Mouse (Mus musculus) stomach, embryonic 14.5 days (tissue): ENCODE results near the gene Mycl. TPM values are rescaled to one million over a fixed set of nuclear protein-coding genes. Genes with fewer than 3 reads are reported as not detected.
"Not testable (repeated sequence)": the region's sequence is repeated elsewhere in the genome, so short reads cannot be mapped to it uniquely, and the experiment has no call there.

ENCODE experiments used
- ATAC-seq: fragments of 200-750 bp; cut with Nextera tagmentation; 2 replicates; pipeline ENCODE4 v1.8.0; 2017; ENCODE audit warnings: low read depth, moderate TSS enrichment; ENCODE audit not compliant: insufficient number of reproducible peaks, insufficient read depth, low FRiP score
- H3K27ac ChIP-seq: fragments of 300-500 bp; sonication (generic); 2 replicates; pipeline ENCODE4 v1.5.1; 2014; ENCODE audit warnings: mild to moderate bottlenecking, low read length, moderate library complexity, mixed read lengths
- H3K27me3 ChIP-seq: fragments of 300-500 bp; sonication (generic); 2 replicates; pipeline ENCODE4 v1.6.1; 2014; ENCODE audit warnings: low read length, control low read depth, mixed read lengths; ENCODE audit not compliant: control insufficient read depth, insufficient read depth
- H3K36me3 ChIP-seq: fragments of 300-500 bp; sonication (generic); 2 replicates; pipeline ENCODE4 v1.6.1; 2014; ENCODE audit warnings: mild to moderate bottlenecking, control low read depth, low read length, moderate library complexity, mixed read lengths; ENCODE audit not compliant: control insufficient read depth, insufficient read depth
- H3K4me1 ChIP-seq: fragments of 300-500 bp; sonication (generic); 2 replicates; pipeline ENCODE4 v1.6.1; 2014; ENCODE audit warnings: low read length, control low read depth, mixed read lengths; ENCODE audit not compliant: control insufficient read depth, insufficient read depth
- H3K4me2 ChIP-seq: fragments of 300-500 bp; sonication (generic); replicated peaks from 2 replicates; pipeline ENCODE4 v1.6.1; 2014; ENCODE audit warnings: low read depth, low read length, control low read depth
- H3K4me3 ChIP-seq: fragments of 300-500 bp; sonication (generic); 2 replicates; pipeline ENCODE4 v1.5.1; 2014; ENCODE audit warnings: low read depth, low read length, control low read depth
- H3K9ac ChIP-seq: fragments of 300-500 bp; sonication (generic); replicated peaks from 2 replicates; pipeline ENCODE4 v1.6.1; 2014; ENCODE audit warnings: low read depth, mild to moderate bottlenecking, control low read depth, low read length, moderate library complexity, mixed read lengths
- H3K9me3 ChIP-seq: fragments of 300-500 bp; sonication (generic); 2 replicates; pipeline ENCODE4 v1.6.1; 2016; ENCODE audit warnings: low read depth, low read length, control low read depth; ENCODE audit not compliant: control insufficient read depth
- WGBS: fragments of 180-500 bp; shearing (Covaris S2); extraction: QIAGEN DNeasy Blood & Tissue Kit; methylation state at CpG from one replicate; pipeline ENCODE4 v1.1.7; 2014; 5-methylcytosine and 5-hydroxymethylcytosine counted together
- polyA plus RNA-seq: library from polyadenylated mRNA; unstranded; fragments of >200 nt; fragmentation: Nextera tagmentation; extraction: Ambion mirVana; gene quantifications from 2 replicates; pipeline ENCODE4 v1.2.1, GENCODE M21; 2014

Gene Mycl
- polyA plus RNA-seq, 1 experiment from 2014 or later = 26.9 TPM

DNA sequence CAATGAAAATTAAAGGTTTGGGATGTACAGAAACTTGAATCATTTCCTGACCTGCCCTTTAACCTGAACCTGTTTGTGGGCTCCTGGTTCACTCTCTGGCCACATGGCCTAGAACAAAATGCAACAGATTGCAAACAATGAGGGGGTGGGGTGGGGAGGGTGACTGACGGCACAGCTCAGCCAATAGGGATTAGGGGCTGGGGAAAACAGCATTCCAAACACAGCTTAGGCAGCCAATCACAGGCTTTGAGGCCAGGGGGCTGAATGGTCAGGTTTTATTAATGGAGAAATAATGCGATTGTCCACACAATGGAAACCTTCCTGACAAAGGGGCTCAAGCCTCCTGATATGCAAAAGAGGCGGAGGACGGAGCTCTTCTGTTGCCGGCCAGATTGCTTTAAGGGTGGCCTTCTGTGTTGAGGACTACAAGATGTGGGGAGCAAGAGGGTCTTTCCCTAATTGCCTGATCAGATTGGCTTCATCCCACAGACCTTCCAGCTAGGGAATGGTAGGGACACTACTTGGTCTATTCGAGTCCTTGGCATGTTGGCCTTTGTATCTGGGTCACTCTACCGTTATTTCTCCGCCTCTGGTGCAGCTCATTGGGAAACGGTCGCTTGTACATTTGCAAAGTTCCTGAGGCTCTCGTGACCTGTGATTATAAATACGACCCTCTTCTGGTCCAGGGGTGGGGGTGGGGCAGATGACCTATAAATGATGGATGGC, 3.2 kb downstream of the Mycl start:
- Histone ChIP-seq H3K4me3 (peak overlapping the region; percentile 81), H3K4me1 (peaks cover 3% of the 10 kb centered on the region; the same call in 1 of the 2 replicates), H3K36me3 (peaks cover 7% of the 10 kb centered on the region; the same call in 1 of the 2 replicates), H3K9ac (no peak overlapping the region), H3K4me2 (peak overlapping the region; percentile 66), H3K9me3 (no peaks in the 10 kb centered on the region), H3K27ac (no peak overlapping the region), H3K27me3 (no peaks in the 10 kb centered on the region; the same call in 1 of the 2 replicates)
- 21% methylated on average over 12 of the region's 12 CpGs for WGBS
- ATAC-seq = no peak; the same call in 1 of the 2 replicates

DNA sequence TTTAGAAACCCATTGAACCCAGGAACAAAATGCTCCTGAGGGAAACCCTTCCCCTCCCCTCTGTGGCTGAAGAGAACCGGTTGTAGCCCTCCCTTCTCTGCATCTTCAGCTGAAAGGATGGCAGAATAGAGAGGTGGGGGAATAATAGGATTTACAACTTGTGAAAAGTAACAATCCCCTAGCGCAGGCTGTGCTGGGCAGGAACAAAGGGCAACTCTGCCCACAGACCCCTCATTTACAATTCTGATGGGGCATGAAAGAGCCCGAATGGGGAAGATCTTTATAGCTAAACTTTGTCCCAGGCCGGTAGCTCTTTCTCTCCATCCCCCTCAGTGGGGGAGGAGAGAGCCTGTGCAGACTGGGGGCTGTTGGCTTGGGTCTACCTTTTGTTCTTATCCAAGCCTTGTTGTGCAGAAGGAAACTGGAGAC, 3.8 kb downstream of the Mycl start:
- ATAC-seq = no peak
- Histone ChIP-seq H3K9me3 (no peaks in the 10 kb centered on the region), H3K27me3 (no peaks in the 10 kb centered on the region; the same call in 1 of the 2 replicates), H3K27ac (no peak overlapping the region), H3K4me3 (peak overlapping the region; percentile 81; the same call in 1 of the 2 replicates), H3K4me1 (peaks cover 3% of the 10 kb centered on the region; the same call in 1 of the 2 replicates), H3K4me2 (peak overlapping the region; percentile 66), H3K9ac (no peak overlapping the region), H3K36me3 (peaks cover 7% of the 10 kb centered on the region; the same call in 1 of the 2 replicates)
- 21% methylated on average over 4 of the region's 4 CpGs for WGBS

DNA sequence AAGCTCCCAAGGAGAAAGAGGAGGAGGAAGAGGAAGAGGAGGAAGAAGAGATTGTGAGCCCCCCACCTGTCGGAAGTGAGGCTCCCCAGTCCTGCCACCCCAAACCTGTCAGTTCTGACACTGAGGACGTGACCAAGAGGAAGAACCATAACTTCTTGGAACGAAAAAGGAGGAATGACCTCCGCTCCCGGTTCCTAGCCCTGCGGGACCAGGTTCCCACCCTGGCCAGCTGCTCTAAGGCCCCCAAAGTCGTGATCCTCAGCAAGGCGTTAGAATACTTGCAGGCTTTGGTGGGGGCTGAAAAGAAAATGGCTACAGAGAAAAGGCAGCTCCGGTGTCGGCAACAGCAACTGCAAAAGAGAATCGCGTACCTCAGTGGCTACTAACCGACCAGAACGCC, 4.7 kb downstream of the Mycl start:
- whole genome bisulfite sequencing = 81% methylated on average over 14 of the region's 14 CpGs
- Histone ChIP-seq H3K4me2 (no peak overlapping the region), H3K9me3 (no peaks in the 10 kb centered on the region), H3K9ac (no peak overlapping the region), H3K4me1 (peaks cover 9% of the 10 kb centered on the region; the same call in 1 of the 2 replicates), H3K4me3 (no peak overlapping the region), H3K27ac (no peak overlapping the region), H3K36me3 (peaks cover 7% of the 10 kb centered on the region; the same call in 1 of the 2 replicates), H3K27me3 (no peaks in the 10 kb centered on the region; the same call in 1 of the 2 replicates)
- ATAC-seq = no peak

DNA sequence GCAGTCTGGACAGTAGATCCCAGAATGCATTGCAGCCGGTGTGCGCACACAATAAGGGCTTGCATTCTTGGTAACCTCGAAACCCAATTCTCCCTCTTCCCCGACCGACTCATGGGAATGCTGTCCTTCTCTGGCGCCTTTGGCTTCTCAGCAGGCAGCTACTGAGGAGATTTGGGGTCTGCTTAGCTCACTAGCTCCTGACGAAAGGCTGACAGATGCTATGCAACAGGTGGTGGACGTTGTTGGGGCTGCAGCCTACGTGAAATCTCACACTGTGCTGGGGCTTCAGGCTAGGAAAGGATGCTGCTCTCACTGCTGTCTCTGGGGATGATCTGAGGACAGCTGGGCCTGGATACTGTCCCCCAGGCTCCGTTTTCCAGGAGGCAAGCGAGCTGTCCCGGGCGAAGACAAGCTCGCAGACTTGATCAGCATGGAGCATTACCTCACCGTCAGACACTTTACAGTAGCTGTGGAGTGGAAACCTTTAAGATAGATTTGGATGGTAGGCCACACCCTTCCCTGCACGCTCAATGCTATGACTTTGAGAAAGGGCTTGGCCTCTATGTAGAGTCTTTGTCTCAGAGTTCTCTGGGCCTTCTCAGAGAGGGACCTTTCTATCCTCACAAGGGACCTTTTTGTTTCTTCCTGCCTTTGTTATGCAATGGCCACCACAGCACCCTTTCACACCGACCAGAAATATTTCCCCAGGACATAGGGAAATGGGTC, 5.3 kb downstream of the Mycl start:
- no peak overlapping the region for H3K27ac ChIP-seq
- peaks cover 15% of the 10 kb centered on the region; the same call in 1 of the 2 replicates for H3K4me1 ChIP-seq
- H3K4me2 ChIP-seq = no peak overlapping the region
- ATAC-seq = no peak
- peaks cover 7% of the 10 kb centered on the region; the same call in 1 of the 2 replicates for H3K36me3 ChIP-seq
- no peak overlapping the region for H3K4me3 ChIP-seq
- H3K9ac ChIP-seq = no peak overlapping the region
- 67% methylated on average over 17 of the region's 17 CpGs for WGBS
- no peaks in the 10 kb centered on the region; the same call in 1 of the 2 replicates for H3K27me3 ChIP-seq
- H3K9me3 ChIP-seq = no peaks in the 10 kb centered on the region

DNA sequence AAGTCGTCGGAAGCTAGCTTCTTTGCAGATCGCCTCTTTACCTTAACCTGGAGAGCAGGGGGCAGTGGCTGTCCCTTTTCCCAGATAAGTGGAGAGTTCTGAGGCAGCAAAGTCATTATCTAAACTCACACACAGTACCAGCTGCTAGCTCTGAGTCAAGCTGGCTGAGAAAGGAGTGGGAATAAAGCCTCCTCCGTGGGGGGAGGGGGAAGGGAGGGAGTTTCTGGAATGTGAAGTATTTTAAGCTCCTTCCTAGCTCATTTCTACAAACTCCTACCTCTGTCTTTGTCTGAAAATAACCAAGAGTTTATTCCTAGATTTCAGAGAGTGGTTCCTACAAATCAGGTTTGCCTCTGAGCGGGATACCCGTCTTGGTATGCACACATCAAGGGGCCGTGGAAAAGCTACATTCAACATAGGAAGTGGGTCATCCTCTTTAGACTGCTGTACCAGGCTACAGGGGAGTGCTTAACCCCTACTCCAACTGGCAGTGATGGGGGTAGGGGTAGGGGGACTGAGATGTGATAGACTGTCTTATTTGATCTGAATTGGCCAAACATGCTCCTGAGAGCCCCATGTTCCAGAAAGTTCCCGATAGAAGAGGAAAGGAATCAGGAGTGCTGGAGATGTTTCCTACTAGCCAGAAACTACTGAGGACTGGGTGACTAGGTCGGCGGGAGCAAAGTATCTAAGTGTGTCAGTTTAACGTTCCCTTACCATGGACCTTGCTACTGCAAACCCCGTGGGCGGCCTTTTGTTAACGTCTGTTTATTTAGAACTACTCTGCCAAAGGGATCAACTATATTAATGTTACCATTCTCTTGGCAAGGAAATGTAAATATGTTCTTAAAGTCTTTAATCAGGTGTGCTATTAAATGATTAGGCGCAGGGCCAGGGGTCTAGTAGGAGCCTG, 9.9 kb downstream of the Mycl start:
- H3K9me3 ChIP-seq = no peaks in the 10 kb centered on the region
- peaks cover 7% of the 10 kb centered on the region; the same call in 1 of the 2 replicates for H3K36me3 ChIP-seq
- no peaks in the 10 kb centered on the region for H3K27me3 ChIP-seq
- H3K4me1 ChIP-seq = peaks cover 15% of the 10 kb centered on the region; the same call in 1 of the 2 replicates
- H3K4me2 ChIP-seq = 0 out of 2 replicates have a peak overlapping the region, but pooled peaks have one; percentile 11
- no peak overlapping the region for H3K4me3 ChIP-seq
- H3K27ac ChIP-seq = no peak overlapping the region
- H3K9ac ChIP-seq = no peak overlapping the region
- peak; percentile 44; the same call in 1 of the 2 replicates for ATAC-seq
- WGBS = 15% methylated on average over 15 of the region's 15 CpGs

DNA sequence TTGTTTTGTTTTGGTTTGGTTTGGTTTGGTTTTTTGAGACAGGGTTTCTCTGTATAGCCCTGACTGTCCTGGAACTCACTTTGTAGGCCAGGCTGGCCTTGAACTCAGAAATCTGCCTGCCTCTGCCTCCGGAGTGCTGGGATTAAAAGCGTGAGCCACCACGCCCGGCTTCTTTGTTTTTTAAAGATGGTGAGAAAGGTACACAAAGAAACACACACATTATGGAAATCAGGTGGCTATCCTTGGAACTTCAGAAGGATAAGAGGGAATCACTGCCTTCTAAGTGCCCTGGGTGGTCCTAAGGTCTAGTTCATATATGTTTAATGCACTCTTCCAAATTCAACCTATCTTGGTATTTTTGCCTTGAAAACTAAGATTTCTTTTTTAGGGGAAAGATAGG, 17.0 kb downstream of the Mycl start:
- H3K4me3 ChIP-seq, H3K9me3 ChIP-seq, H3K27ac ChIP-seq, H3K4me2 ChIP-seq, H3K27me3 ChIP-seq, H3K9ac ChIP-seq, ATAC-seq, H3K4me1 ChIP-seq, H3K36me3 ChIP-seq: not testable (repeated sequence)
- WGBS = 86% methylated on average over 4 of the region's 4 CpGs

DNA sequence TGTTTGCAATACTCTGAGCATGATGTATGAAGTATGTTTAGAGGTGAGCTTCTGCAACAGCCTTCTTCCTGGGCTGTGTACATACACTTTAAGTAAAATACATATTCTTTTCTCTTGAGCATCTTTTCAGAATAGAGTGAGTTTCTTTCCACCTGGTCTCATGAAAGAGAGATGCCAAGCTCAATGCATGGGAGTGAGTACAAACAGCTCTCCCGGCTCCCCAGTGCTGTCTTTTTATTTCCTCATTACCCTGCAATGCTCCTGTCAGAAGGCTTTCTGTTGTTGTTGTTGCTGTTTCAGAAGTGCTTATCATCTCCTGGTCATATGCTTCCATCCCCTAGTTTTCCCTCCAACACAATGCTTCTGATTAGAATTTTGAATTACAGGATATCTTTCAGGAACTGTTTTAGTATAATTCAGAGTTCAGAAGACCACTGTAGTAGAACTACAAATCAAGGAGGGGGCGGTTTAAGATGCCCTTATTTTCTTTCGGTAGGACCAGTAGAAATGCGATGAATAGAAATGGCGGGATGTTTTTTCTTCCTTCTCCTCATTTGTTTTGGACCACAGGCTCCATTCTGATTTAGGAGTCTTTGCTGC, 18.0 kb downstream of the Mycl start:
- H3K4me3 ChIP-seq = no peak overlapping the region
- H3K4me2 ChIP-seq = no peak overlapping the region
- 66% methylated on average over 5 of the region's 5 CpGs for WGBS
- H3K9me3 ChIP-seq = no peaks in the 10 kb centered on the region
- no peaks in the 10 kb centered on the region for H3K27me3 ChIP-seq
- peaks cover 11% of the 10 kb centered on the region; the same call in 1 of the 2 replicates for H3K4me1 ChIP-seq
- H3K9ac ChIP-seq = no peak overlapping the region
- H3K36me3 ChIP-seq = no peaks in the 10 kb centered on the region
- no peak for ATAC-seq
- no peak overlapping the region for H3K27ac ChIP-seq
